Mouse (Mus musculus) kidney, adult 2 months (tissue): ENCODE data around the gene Tfpi. TPM values are rescaled to one million over a fixed set of nuclear protein-coding genes. Genes with fewer than 3 reads are reported as not detected.
A peak's percentile ranks its signal among the peaks of the same experiment; 100 is the strongest.

ENCODE experiments used
- DNase-seq: peaks from one replicate; pipeline ENCODE4 v3.0.0; 2021
- H3K27ac ChIP-seq: fragments of 200-500 bp; 2 replicates; pipeline ENCODE4 v1.5.1; 2012; ENCODE audit warnings: low read depth, low read length, control low read depth, inconsistent platforms; ENCODE audit not compliant: insufficient read depth
- H3K27me3 ChIP-seq: fragments of 200-500 bp; replicated peaks from 2 replicates; pipeline ENCODE4 v1.6.1; 2012; ENCODE audit warnings: mild to moderate bottlenecking, moderate library complexity, low read length, inconsistent platforms; ENCODE audit not compliant: control insufficient read depth, insufficient read depth
- H3K36me3 ChIP-seq: fragments of 200-500 bp; 2 replicates; pipeline ENCODE4 v1.6.1; 2012; ENCODE audit warnings: mild to moderate bottlenecking, moderate library complexity, low read length, inconsistent platforms; ENCODE audit not compliant: control insufficient read depth, insufficient read depth
- H3K4me1 ChIP-seq: fragments of 200-500 bp; 2 replicates; pipeline ENCODE4 v1.6.1; 2011; ENCODE audit warnings: low read length; ENCODE audit not compliant: control insufficient read depth, insufficient read depth
- H3K4me3 ChIP-seq: fragments of 200-500 bp; 2 replicates; pipeline ENCODE4 v1.5.1; 2011; ENCODE audit warnings: mild to moderate bottlenecking, low read depth, low read length, control low read depth; ENCODE audit not compliant: insufficient read depth
- CTCF ChIP-seq: fragments of 200-500 bp; conservative IDR thresholded peaks from 2 replicates; pipeline ENCODE4 v1.5.1; 2011; ENCODE audit warnings: low read depth, mild to moderate bottlenecking, control low read depth, low read length, moderate library complexity, mixed read lengths; ENCODE audit not compliant: insufficient read depth, insufficient read length
- POLR2A ChIP-seq: fragments of 200-500 bp; IDR thresholded peaks from one replicate; pipeline ENCODE4 v1.6.1; 2011; ENCODE audit warnings: low read depth, low read length, control low read depth
- WGBS: fragments of 180-500 bp; shearing (Covaris S2); methylation state at CpG from one replicate; pipeline ENCODE4 v1.1.7; 2018; 5-methylcytosine and 5-hydroxymethylcytosine counted together
- polyA plus RNA-seq: library from polyadenylated mRNA; depleted of rRNA; stranded (reverse); fragments of >200 nt; gene quantifications from 2 replicates; pipeline ENCODE4 v1.2.3, GENCODE M21; 2012

Gene Tfpi
- polyA plus RNA-seq, 1 experiment: 6.9 TPM

- Histone ChIP-seq H3K36me3 (no peaks in the 10 kb centered on the region), H3K27me3 (no peaks in the 10 kb centered on the region), H3K27ac (no peak overlapping the region), H3K4me3 (no peak overlapping the region), H3K4me1 (no peaks in the 10 kb centered on the region)
- TF ChIP-seq CTCF (no peak), POLR2A (no peak)
- 88% methylated on average over 2 of the region's 2 CpGs for whole genome bisulfite sequencing
- DNase-seq: no peak
These were observed 17.1 kb upstream of the Tfpi start for GRCm38 (mm10) chr2:84493626-84494025.

- no peak for DNase-seq
- TF ChIP-seq POLR2A (no peak), CTCF (no peak)
- Histone ChIP-seq H3K27me3 (no peaks in the 10 kb centered on the region), H3K27ac (no peak overlapping the region), H3K36me3 (no peaks in the 10 kb centered on the region), H3K4me1 (no peaks in the 10 kb centered on the region), H3K4me3 (no peak overlapping the region)
- 79% methylated on average over 1 of the region's 1 CpGs for WGBS
These were observed 15.1 kb upstream of the Tfpi start for GRCm38 (mm10) chr2:84491715-84492114.

- H3K4me3 ChIP-seq: no peak overlapping the region
- no peak overlapping the region for H3K27ac ChIP-seq
- no peaks in the 10 kb centered on the region for H3K4me1 ChIP-seq
- TF ChIP-seq CTCF (no peak), POLR2A (no peak)
- DNase-seq: no peak
- 66% methylated on average over 9 of the region's 9 CpGs for WGBS
- no peaks in the 10 kb centered on the region for H3K36me3 ChIP-seq
- no peaks in the 10 kb centered on the region for H3K27me3 ChIP-seq
These were observed 11.2 kb upstream of the Tfpi start for GRCm38 (mm10) chr2:84487705-84488291.

- TF ChIP-seq CTCF (no peak), POLR2A (no peak)
- Histone ChIP-seq H3K27ac (no peak overlapping the region), H3K36me3 (no peaks in the 10 kb centered on the region), H3K4me1 (no peaks in the 10 kb centered on the region), H3K27me3 (no peaks in the 10 kb centered on the region), H3K4me3 (no peak overlapping the region)
- DNase-seq: peak; percentile 62
- 8% methylated on average over 7 of the region's 7 CpGs for WGBS
These were observed 5.3 kb upstream of the Tfpi start for GRCm38 (mm10) chr2:84481863-84482262.

GRCm38 (mm10) chr2:84479036-84479435 is 2.5 kb upstream of the Tfpi start:
- DNase-seq: peak; percentile 65
- Histone ChIP-seq H3K4me1 (no peaks in the 10 kb centered on the region), H3K4me3 (no peak overlapping the region), H3K36me3 (no peaks in the 10 kb centered on the region), H3K27ac (no peak overlapping the region), H3K27me3 (no peaks in the 10 kb centered on the region)
- 21% methylated on average over 3 of the region's 3 CpGs for WGBS
- TF ChIP-seq CTCF (no peak; the same call in 1 of the 2 replicates), POLR2A (no peak)

- 88% methylated on average over 6 of the region's 6 CpGs for WGBS
- H3K27me3 ChIP-seq: no peaks in the 10 kb centered on the region
- H3K36me3 ChIP-seq: no peaks in the 10 kb centered on the region
- DNase-seq: no peak
- no peak overlapping the region for H3K4me3 ChIP-seq
- H3K4me1 ChIP-seq: no peaks in the 10 kb centered on the region
- H3K27ac ChIP-seq: no peak overlapping the region
- TF ChIP-seq CTCF (no peak), POLR2A (no peak)
These were observed 1.2 kb upstream of the Tfpi start for GRCm38 (mm10) chr2:84477759-84478158.

- TF ChIP-seq CTCF: no peak
- TF ChIP-seq POLR2A: no peak
- 34% methylated on average over 3 of the region's 3 CpGs for WGBS
- Histone ChIP-seq H3K4me3 (peak overlapping the region; percentile 16; the same call in 1 of the 2 replicates), H3K4me1 (no peaks in the 10 kb centered on the region), H3K27me3 (no peaks in the 10 kb centered on the region), H3K36me3 (no peaks in the 10 kb centered on the region), H3K27ac (no peak overlapping the region)
- DNase-seq: no peak
These were observed 444 bp downstream of the Tfpi start for GRCm38 (mm10) chr2:84476131-84476530.

- TF ChIP-seq CTCF (no peak), POLR2A (no peak)
- H3K27me3 ChIP-seq: no peaks in the 10 kb centered on the region
- no peaks in the 10 kb centered on the region for H3K4me1 ChIP-seq
- no peak for DNase-seq
- no peak overlapping the region for H3K27ac ChIP-seq
- 44% methylated on average over 1 of the region's 1 CpGs for WGBS
- no peak overlapping the region for H3K4me3 ChIP-seq
- no peaks in the 10 kb centered on the region for H3K36me3 ChIP-seq
These were observed 974 bp downstream of the Tfpi start for GRCm38 (mm10) chr2:84475601-84476000.
